Mouse (Mus musculus) B cell, adult (primary cell): ENCODE measurements around the gene Fbxw25. TPM values are rescaled to one million over a fixed set of nuclear protein-coding genes. Genes with fewer than 3 reads are reported as not detected.

Source experiments
- total RNA-seq: library from RNA; stranded (reverse); gene quantifications from 4 replicates; pipeline ENCODE4 v1.2.4, GENCODE M21; 2023; ENCODE audit not compliant: inconsistent age

Fbxw25 gene
- total RNA-seq, result not detected in 4 replicates

GRCm38 (mm10) chr9:109664552-109664951 is at the start of gene Fbxw25:
Fbxw25 (minus strand) TSS chr9:109664652.

GRCm38 (mm10) chr9:109702600-109702999 is 38.1 kb upstream of the Fbxw25 start, which contains the start of gene Fbxw18:
Fbxw18 (minus strand) TSS chr9:109702700.

GRCm38 (mm10) chr9:109625957-109626356 is 38.5 kb downstream of the Fbxw25 start, which contains the start of gene Fbxw24:
Fbxw24 (minus strand) TSS chr9:109626057.

Other genes starting within 250 kb of the Fbxw25 start
- not detected in 4 replicates for gene Fbxw16, start 215.5 kb downstream of the Fbxw25 start, total RNA-seq
- not detected in 4 replicates for gene Fbxw19, start 168.8 kb downstream of the Fbxw25 start, total RNA-seq
- gene Fbxw15, start 96.4 kb downstream of the Fbxw25 start, total RNA-seq, result not detected in 4 replicates
- gene Fbxw24, start 38.6 kb downstream of the Fbxw25 start, total RNA-seq, result not detected in 4 replicates
- not detected in 4 replicates for gene Fbxw18, start 38.0 kb upstream of the Fbxw25 start, total RNA-seq
- gene Fbxw26, start 81.4 kb upstream of the Fbxw25 start, total RNA-seq, result not detected in 4 replicates
- gene Fbxw27, start 126.0 kb upstream of the Fbxw25 start, total RNA-seq, result not detected in 4 replicates
- gene Spink8, start 147.6 kb upstream of the Fbxw25 start, total RNA-seq, result not detected in 4 replicates
- 10.6 to 15.2 TPM (median 14.1 TPM) in 4 replicates for gene Nme6, start 168.1 kb upstream of the Fbxw25 start, total RNA-seq
- gene Camp, start 185.0 kb upstream of the Fbxw25 start, total RNA-seq, result 0.96 to 1.2 TPM (median 0.99 TPM) in 4 replicates
- gene Cdc25a, start 210.9 kb upstream of the Fbxw25 start, total RNA-seq, result 9.2 to 11.9 TPM (median 9.8 TPM) in 4 replicates